Mouse (Mus musculus): ENCODE data around the gene Pfkm.

Gene Pfkm

DNA sequence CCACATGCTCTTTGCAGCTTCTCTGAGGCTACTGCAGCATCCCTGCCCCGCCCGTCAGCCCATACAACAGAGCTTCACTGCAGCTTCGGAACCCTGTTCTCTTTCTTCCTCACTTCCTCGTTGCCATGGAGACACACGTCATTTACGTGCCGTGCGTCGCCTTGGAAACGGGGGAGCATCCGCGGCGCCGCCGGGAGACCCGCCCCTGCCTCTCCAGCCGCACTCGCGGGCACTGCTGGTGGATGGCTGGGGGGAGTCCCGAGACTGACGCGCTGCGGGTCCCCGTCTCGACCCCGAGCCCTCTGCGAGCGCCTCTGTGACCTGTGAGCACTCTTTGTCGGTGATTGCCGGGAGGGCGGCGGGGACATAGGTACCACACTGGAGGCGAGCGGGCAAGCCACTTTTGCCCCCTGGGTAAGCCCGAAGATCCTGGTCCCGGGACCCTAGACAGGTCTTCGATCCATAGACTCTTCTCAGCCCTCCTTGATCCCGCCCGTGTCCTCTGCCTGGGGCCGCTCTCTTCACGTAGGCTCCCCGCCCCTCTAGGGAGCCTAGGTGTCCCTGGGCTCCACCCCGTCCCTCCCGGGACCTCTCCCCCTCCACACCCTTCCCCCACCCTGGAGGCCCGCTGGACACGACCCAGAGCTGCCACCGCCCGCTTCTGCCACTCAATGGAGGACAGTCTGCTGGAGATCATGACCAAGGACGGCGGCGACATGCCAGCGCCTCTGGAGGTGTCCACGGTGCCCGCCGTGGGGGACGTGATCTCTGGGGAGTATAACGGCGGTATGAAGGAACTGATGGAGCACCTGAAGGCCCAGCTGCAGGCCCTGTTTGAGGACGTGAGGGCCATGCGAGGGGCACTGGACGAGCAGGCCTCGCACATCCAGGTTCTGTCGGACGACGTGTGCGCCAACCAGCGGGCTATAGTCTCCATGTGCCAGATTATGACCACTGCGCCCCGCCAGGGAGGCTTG is 75.5 kb downstream of the Pfkm start:
- ATAC-seq (ENCODE audit: insufficient number of reproducible peaks, low FRiP score, low TSS enrichment) = peak; percentile 92

DNA sequence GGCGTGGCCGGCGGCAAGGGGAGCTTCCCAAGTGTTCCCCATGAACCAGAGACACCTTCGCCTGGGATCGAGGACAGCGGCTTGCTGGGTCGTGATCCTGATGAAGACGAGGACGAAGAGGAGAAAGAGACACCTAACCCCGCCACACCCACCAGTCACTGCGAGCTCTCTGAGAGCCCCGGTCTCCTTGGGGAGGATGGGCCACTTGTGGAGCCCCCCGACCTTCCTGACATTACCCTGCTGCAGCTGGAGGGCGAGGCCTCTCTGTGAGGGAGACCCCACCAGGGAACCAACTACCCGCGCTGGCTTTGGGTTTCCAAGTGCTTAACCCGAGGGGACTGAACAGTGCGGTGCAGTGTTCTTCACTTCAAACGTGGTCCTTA is 76.2 kb downstream of the Pfkm start:
- no peak for ATAC-seq (ENCODE audit: insufficient number of reproducible peaks, low FRiP score, low TSS enrichment)

DNA sequence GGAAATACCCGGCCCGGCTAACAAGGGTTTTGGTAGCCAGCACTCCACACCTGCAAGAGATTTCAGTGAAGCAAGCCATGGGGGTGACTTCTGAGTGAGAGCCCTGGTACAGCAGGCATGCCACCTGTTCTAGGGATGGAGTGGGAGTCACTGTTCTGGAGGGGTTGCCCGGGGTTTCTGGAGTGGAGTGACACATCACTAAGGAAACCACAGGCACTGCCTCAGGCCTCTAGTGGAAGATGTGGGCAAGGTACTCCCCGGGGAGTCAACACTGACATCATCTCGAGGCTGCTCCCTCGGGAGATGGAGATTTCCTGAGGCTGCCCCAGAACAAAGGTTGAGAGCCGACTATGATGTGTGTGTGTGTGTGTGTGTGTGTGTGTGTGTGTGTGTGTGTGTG is 78.0 kb downstream of the Pfkm start:
- ATAC-seq (ENCODE audit: insufficient number of reproducible peaks, low FRiP score, low TSS enrichment) = no peak

DNA sequence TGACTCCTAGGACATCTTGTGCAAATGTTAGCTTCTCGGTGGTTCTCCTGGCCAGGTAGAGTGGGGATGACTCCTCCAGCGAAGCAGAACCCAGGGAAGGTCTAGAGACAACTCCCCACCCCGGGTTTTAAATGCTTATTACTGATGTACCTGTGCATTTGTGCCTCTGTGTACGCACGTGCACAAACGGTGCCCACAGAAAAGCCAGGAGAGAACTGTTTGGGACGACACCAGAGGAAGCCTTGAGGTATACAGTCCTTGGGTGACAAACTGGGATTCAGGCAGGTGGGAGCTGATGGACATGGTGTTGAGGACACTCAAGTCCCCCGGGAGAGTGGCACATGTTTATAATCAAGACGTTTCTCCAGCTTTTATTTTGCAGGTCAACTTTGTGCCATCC is 78.5 kb downstream of the Pfkm start:
- ATAC-seq (ENCODE audit: insufficient number of reproducible peaks, low FRiP score, low TSS enrichment) = no peak

DNA sequence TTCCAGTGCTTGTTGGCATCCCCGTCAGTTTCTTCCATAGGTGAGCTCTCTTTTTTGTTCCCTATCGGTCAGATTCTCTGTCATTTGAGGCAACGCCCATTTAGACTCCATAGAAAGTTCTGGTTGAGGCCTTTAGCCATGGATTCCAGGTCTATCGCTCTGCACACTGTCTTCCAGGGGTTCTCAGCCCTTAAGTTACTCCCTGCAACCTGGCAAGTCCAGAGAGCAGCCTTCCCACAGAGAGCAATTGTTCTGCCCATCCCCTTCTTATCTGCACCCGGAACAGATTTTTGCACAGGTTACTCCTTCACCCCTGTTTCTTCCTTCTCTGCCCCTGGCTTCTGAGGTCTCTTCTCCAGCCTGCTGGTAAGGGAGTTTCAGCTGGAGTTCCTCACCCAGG is 79.7 kb downstream of the Pfkm start:
- no peak for ATAC-seq (ENCODE audit: insufficient number of reproducible peaks, low FRiP score, low TSS enrichment)

DNA sequence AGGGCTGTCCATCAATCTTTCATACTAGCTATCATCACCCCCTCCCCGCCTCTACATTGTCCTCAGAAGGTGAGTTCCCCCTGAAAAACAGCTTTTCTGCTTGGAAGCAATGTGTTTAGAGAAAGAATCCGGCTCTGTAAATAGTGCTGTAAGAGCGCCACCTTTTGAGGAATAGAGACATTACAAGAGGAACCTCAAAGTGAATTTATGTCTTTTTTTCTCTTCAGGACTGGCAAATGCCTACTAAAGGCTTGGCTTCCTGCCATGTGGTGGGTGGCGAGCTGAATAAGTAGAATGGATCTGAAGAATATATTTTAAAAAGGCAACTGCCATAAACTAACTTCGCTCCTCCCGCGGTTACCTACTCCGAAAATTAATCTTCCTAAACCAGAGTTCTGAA is 81.4 kb downstream of the Pfkm start:
- ATAC-seq (ENCODE audit: insufficient number of reproducible peaks, low FRiP score, low TSS enrichment) = no peak

DNA sequence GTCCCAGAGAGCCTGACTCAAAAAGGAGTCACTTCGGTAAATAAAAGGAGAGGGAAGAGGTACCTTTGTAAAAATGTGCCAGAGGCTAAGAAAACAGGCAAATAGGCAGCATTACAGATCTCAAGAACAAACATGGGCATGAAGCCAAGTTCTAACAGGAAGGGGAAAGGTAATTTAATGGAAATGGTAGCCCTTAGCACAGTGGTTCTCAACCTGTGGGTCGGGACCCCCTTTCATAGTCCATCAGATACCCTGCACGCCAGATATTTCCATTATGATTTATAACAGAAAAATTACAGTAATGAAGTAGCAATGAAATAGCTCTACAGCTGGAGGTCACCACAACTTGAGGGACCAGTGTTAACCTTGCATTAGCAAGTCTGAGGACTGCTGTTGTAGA is 84.9 kb downstream of the Pfkm start:
- no peak for ATAC-seq (ENCODE audit: insufficient number of reproducible peaks, low FRiP score, low TSS enrichment)

DNA sequence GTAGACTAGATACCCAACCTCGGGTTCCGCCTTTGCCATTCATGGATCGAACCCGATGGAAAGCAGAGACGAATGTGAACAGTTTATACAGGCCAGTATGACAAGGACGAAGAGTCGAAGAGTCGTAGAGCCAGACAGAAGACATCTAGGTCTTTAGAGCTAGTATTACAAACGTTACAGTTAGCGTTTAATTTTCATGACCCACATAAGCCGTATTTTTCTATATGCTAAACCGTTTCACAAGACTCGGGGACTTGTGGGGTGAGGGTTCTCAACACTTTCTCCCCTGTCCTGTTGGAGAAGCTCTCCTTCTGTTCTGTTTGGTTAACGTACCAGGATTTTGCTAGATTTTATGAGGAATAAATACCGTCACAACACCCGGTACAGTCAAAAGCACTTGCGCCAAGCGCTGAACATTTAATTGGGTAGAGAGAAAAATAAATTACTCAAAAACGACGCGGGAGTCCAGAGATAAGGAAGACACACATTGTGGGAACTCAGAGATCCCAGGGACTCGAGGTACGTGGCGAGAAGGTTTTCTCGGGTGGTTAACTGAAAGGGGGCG is 88.3 kb downstream of the Pfkm start:
- 0 out of 2 replicates have a peak, but pooled peaks have one; percentile 7 for ATAC-seq (ENCODE audit: insufficient number of reproducible peaks, low FRiP score, low TSS enrichment)

DNA sequence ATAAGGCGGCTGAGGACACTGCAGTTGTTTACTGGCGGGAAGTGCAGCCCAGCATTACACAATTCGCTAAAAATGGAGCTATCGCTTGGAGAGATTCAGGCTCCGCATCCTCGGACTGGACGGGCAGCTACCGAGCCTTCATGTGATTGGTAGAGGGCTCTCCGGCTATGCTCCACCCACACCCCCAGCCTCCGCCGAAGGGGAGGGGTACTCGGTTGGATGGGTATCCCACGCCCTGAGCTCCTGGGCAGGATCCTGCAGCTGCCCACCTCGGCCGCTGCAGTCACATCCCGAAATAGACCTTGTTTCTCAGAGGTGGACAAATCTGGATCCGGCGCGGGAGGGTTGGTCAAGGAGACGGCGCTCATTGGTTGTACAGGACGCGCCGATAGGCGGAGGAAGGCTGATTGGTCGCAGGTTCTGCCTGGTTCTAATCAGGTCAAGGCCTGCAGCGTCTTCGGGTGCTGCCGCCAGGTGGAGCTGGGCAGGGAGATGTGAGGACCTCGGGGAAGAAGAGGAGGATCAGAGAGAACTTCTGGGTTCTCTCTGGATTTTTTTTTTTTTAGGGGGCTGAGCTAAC is 88.8 kb downstream of the Pfkm start:
- ATAC-seq (ENCODE audit: insufficient number of reproducible peaks, low FRiP score, low TSS enrichment) = peak; percentile 99

All from cerebellum, adult (tissue).